Mouse (Mus musculus) lung, postnatal 0 days (tissue): Measurements from ENCODE around the gene Gm10401.

Source experiments
- CTCF ChIP-seq: IDR thresholded peaks from 2 replicates; pipeline ENCODE4 v1.5.1; 2016; ENCODE audit warnings: antibody characterized with exemption, mild to moderate bottlenecking
- EP300 ChIP-seq: IDR thresholded peaks from 2 replicates; pipeline ENCODE4 v1.6.1; 2016; ENCODE audit warnings: antibody characterized with exemption, mild to moderate bottlenecking, control low read depth

GRCm38 (mm10) chr5:115062566-115062965 lies 35.5 kb downstream of the Gm10401 start:
- no peak for TF ChIP-seq EP300
- TF ChIP-seq CTCF, result no peak
